Mouse (Mus musculus) layer of hippocampus, postnatal 36 days (tissue): ENCODE results near the gene Otor. TPM values are rescaled to one million over a fixed set of nuclear protein-coding genes. Genes with fewer than 3 reads are reported as not detected.

Source experiments
- DNase-seq, 2 experiments: peaks; one replicate each; pipeline ENCODE4 v3.0.0; 2022
- total RNA-seq, 2 experiments: library from RNA; stranded (reverse); gene quantifications; 2 replicates each; pipeline ENCODE4 v1.2.3; 2021

The Otor gene
- total RNA-seq, 2 experiments from 2014 or later, result not detected

DNA sequence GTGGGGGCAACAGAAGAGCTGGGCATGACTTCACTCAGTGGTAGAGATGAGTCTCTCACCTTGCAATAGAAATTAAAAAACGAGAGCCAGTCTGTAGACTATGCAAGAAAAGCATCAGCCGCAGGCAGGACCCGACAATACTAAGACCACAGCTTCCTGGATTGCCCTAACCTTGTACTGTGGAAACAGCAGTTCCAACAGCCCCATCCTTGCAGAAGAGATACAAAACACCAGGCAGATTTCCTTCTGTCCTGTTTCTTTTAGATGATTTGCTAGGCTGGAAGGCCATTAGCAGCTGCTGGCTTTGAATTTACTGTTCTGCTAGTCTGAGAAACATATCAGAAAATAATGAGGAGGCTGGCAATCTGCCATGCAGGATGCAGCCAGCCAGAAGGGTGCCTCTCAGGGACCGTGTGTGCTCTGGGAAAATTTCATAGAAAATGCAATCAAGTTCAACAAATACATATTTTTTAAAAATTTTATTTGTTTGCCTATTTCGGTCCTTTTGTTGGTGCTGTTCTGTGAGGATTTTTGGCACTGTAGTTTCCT, 52.9 kb downstream of the Otor start:
- DNase-seq, result peak; percentile 10 to 40

Other genes with a start within 250 kb of the Otor start
- 10 to 100 TPM in 1 of 2 experiments, 1 to 10 TPM in 1; 9.7 to 10.9 TPM for gene Kif16b, start 176.9 kb upstream of the Otor start, total RNA-seq
- gene Snrpb2, start 15.4 kb upstream of the Otor start, total RNA-seq, result 10 to 100 TPM; 32.8 to 41.9 TPM